Mouse (Mus musculus) layer of hippocampus, postnatal 10 days (tissue): Measurements from ENCODE around the gene Egln1. TPM values are rescaled to one million over a fixed set of nuclear protein-coding genes. Genes with fewer than 3 reads are reported as not detected.

Experiments
- DNase-seq, 2 experiments: peaks; one replicate each; pipeline ENCODE4 v3.0.0; 2021; ENCODE audit warnings: low spot score in 2 of 2
- total RNA-seq, 2 experiments: library from RNA; stranded (reverse); gene quantifications; 2 replicates each; pipeline ENCODE4 v1.2.3; 2021

Gene Egln1
- total RNA-seq, 2 experiments from 2014 or later = 59.7 to 63.2 TPM

GRCm38 (mm10) chr8:124910349-124910748 lies 38.8 kb downstream of the Egln1 start:
- DNase-seq = no peak

GRCm38 (mm10) chr8:124909936-124910335 lies 39.2 kb downstream of the Egln1 start:
- no peak for DNase-seq

GRCm38 (mm10) chr8:124905482-124905881 lies 43.6 kb downstream of the Egln1 start:
- no peak for DNase-seq

GRCm38 (mm10) chr8:124903198-124903597 lies 45.9 kb downstream of the Egln1 start:
- DNase-seq = no peak

GRCm38 (mm10) chr8:124898251-124898905 lies 50.7 kb downstream of the Egln1 start:
- no peak for DNase-seq

- peak; percentile 99 for DNase-seq
Measured at GRCm38 (mm10) chr8:124897386-124898250, 51.5 kb downstream of the Egln1 start, which contains the start of the genes Exoc8 and Sprtn. Exoc8 (minus strand) TSS chr8:124897705. Sprtn (plus strand) TSS chr8:124897886.

GRCm38 (mm10) chr8:124896632-124897385 lies 52.3 kb downstream of the Egln1 start:
- peak; percentile 70 to 78 for DNase-seq

GRCm38 (mm10) chr8:124896010-124896631 lies 53.0 kb downstream of the Egln1 start:
- no peak for DNase-seq

GRCm38 (mm10) chr8:124892596-124892995 lies 56.5 kb downstream of the Egln1 start:
- DNase-seq = no peak

GRCm38 (mm10) chr8:124888385-124888784 lies 60.7 kb downstream of the Egln1 start:
- no peak for DNase-seq

GRCm38 (mm10) chr8:124878946-124879526 lies 70.1 kb downstream of the Egln1 start:
- no peak for DNase-seq

- DNase-seq = no peak
Measured at GRCm38 (mm10) chr8:124878141-124878540, 71.0 kb downstream of the Egln1 start.

- DNase-seq = no peak
Measured at GRCm38 (mm10) chr8:124872690-124873089, 76.4 kb downstream of the Egln1 start.

GRCm38 (mm10) chr8:124872081-124872480 lies 77.0 kb downstream of the Egln1 start:
- no peak for DNase-seq

GRCm38 (mm10) chr8:124871474-124871873 lies 77.7 kb downstream of the Egln1 start:
- no peak for DNase-seq

- no peak for DNase-seq
Measured at GRCm38 (mm10) chr8:124869708-124870107, 79.4 kb downstream of the Egln1 start.

- DNase-seq = no peak
Measured at GRCm38 (mm10) chr8:124867126-124867525, 82.0 kb downstream of the Egln1 start.

GRCm38 (mm10) chr8:124866669-124867068 lies 82.5 kb downstream of the Egln1 start:
- DNase-seq = no peak

GRCm38 (mm10) chr8:124863729-124864128 lies 85.4 kb downstream of the Egln1 start:
- DNase-seq = no peak

GRCm38 (mm10) chr8:124863163-124863677 lies 85.9 kb downstream of the Egln1 start:
- DNase-seq = no peak
